24 mouse cellular contexts compared by ENCODE assay signal in the genomic region with DNA sequence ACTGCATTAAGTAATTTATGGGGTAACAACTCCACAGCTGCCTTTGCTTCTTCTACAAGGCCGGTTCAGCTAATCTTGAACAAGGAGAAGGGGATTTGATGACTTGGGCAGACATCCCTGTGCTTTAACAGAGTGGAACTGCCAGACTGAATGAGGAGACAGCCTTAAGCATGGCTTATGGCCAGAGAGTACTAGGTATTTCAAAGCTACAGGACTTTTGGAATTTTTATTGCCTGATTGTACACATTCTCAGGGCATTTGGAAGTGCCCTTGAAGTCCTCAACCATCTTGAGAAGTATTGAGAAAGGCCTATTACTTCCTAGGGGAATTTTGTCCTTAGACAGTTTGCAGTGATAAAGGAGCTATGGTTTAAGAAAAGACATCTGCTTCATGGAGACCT.
DNase-seq lines count a peak whose midpoint lies in the region; ATAC-seq and TF ChIP-seq lines count a peak whose summit lies in the region.
"Had no signal": no experiment of that assay in that cellular context is flagged by ENCODE, and none has a peak within 500 bp of the region (broad histone marks: within the 10 kb centered on the region; RNA-seq: fewer than 3 reads in every experiment).

No protein-coding gene starts in this region.

- ATAC-seq in lung, embryonic 15.5 days (ENCODE audit: borderline replicate concordance, extremely low read depth, low FRiP score, low TSS enrichment): peak; percentile 35; the same call in 1 of the 2 replicates
- peak; percentile 70 for ATAC-seq in lung, embryonic 16.5 days (ENCODE audit: low read depth)
- ATAC-seq: CD4-positive, CD25-positive, alpha-beta regulatory T cell, adult 4 months; forebrain, embryonic 14.5 days; forebrain, postnatal 0 days; hindbrain, embryonic 16.5 days had no signal

- no peak overlapping the region for H3K9ac ChIP-seq in lung, embryonic 15.5 days
- H3K9ac ChIP-seq in lung, embryonic 16.5 days (ENCODE audit: low read length): no peak overlapping the region
- H3K9ac ChIP-seq: embryonic facial prominence, embryonic 12.5 days; embryonic facial prominence, embryonic 15.5 days; forebrain, postnatal 0 days; hindbrain, embryonic 13.5 days had no signal

- DNase-seq in lung, adult 2 months: no peak
- peak; percentile 9 for DNase-seq in lung, postnatal 14 days
- DNase-seq in gastrocnemius, postnatal 25 days: no peak
- no peak for DNase-seq in thymus, postnatal 14 days
- DNase-seq in heart, postnatal 36 days: no peak
- DNase-seq: adrenal gland, adult 2 months; adrenal gland, postnatal 14 days; cerebellum, adult 11 months; cerebellum, adult 2 months; cerebellum, adult 9-11 months; cerebellum, postnatal 25 days; forebrain, postnatal 0 days; gastrocnemius, postnatal 10 days; heart, adult 11 months had no signal

- no peaks in the 10 kb centered on the region for H3K9me3 ChIP-seq in lung, embryonic 15.5 days
- H3K9me3 ChIP-seq in lung, embryonic 16.5 days (ENCODE audit: control insufficient read depth, low read length): no peaks in the 10 kb centered on the region
- H3K9me3 ChIP-seq: embryonic facial prominence, embryonic 12.5 days; embryonic facial prominence, embryonic 15.5 days; hindbrain, embryonic 10.5 days; hindbrain, embryonic 13.5 days had no signal

- no peak overlapping the region for H3K4me3 ChIP-seq in lung, embryonic 15.5 days
- no peak overlapping the region for H3K4me3 ChIP-seq in lung, adult 2 months (replicated peaks; ENCODE audit: extremely low read depth, low read depth, low read length)
- no peak overlapping the region for H3K4me3 ChIP-seq in lung, embryonic 16.5 days (ENCODE audit: low read length)
- H3K4me3 ChIP-seq: embryonic facial prominence, embryonic 12.5 days; embryonic facial prominence, embryonic 15.5 days; hindbrain, embryonic 10.5 days; hindbrain, embryonic 13.5 days had no signal

- H3K4me2 ChIP-seq in lung, embryonic 15.5 days: no peak overlapping the region
- no peak overlapping the region for H3K4me2 ChIP-seq in lung, embryonic 16.5 days (ENCODE audit: low read depth, low read length)
- H3K4me2 ChIP-seq: embryonic facial prominence, embryonic 12.5 days; embryonic facial prominence, embryonic 15.5 days; heart, embryonic 11.5 days; hindbrain, embryonic 13.5 days had no signal

- H3K27me3 ChIP-seq in lung, embryonic 15.5 days: no peaks in the 10 kb centered on the region; the same call in 1 of the 2 replicates
- H3K27me3 ChIP-seq in lung, embryonic 16.5 days (ENCODE audit: control insufficient read depth, insufficient read depth, low read depth, low read length): no peaks in the 10 kb centered on the region; the same call in 1 of the 2 replicates
- H3K27me3 ChIP-seq: embryonic facial prominence, embryonic 12.5 days; embryonic facial prominence, embryonic 15.5 days; hindbrain, embryonic 13.5 days had no signal

- TF ChIP-seq POLR2A in lung, adult 2 months (IDR thresholded peaks at IDR 0.05; ENCODE audit: borderline replicate concordance, extremely low read depth, low read depth, low read length): no peak

- TF ChIP-seq CTCF in lung, adult 2 months (IDR thresholded peaks at IDR 0.05; ENCODE audit: insufficient read depth, low read length): no peak

- H3K27ac ChIP-seq in lung, embryonic 15.5 days: no peak overlapping the region
- H3K27ac ChIP-seq in lung, embryonic 16.5 days (ENCODE audit: low read length): no peak overlapping the region
- H3K27ac ChIP-seq: embryonic facial prominence, embryonic 12.5 days; embryonic facial prominence, embryonic 15.5 days; hindbrain, embryonic 10.5 days; hindbrain, embryonic 13.5 days had no signal

- H3K4me1 ChIP-seq in lung, embryonic 15.5 days: peaks cover 10% of the 10 kb centered on the region
- H3K4me1 ChIP-seq in lung, adult 2 months (ENCODE audit: control insufficient read depth, insufficient read depth, low read length): no peaks in the 10 kb centered on the region
- H3K4me1 ChIP-seq in lung, embryonic 16.5 days (replicated peaks; ENCODE audit: control insufficient read depth, insufficient read depth, low read length): peaks cover 15% of the 10 kb centered on the region; the same call in 1 of the 2 replicates
- H3K4me1 ChIP-seq: embryonic facial prominence, embryonic 12.5 days; embryonic facial prominence, embryonic 15.5 days had no signal

- intact Hi-C loops in heart, postnatal 36 days (cut with DNase I): no loop called here

- H3K36me3 ChIP-seq in lung, embryonic 15.5 days: no peaks in the 10 kb centered on the region
- no peaks in the 10 kb centered on the region for H3K36me3 ChIP-seq in lung, embryonic 16.5 days (ENCODE audit: control insufficient read depth, insufficient read depth, low read length)
- H3K36me3 ChIP-seq: embryonic facial prominence, embryonic 12.5 days; embryonic facial prominence, embryonic 15.5 days; hindbrain, embryonic 10.5 days; hindbrain, embryonic 13.5 days had no signal

- 14% methylated on average over 1 of the region's 1 CpGs for WGBS in lung, embryonic 15.5 days
- WGBS in lung, adult 2 months: 37% methylated on average over 1 of the region's 1 CpGs
- WGBS in lung, embryonic 16.5 days: 17% methylated on average over 1 of the region's 1 CpGs
